Mouse (Mus musculus): ENCODE data around the gene Myrfl. TPM values are rescaled to one million over a fixed set of nuclear protein-coding genes. Genes with fewer than 3 reads are reported as not detected.

Myrfl gene
- polyA plus RNA-seq, 1 experiment, result not detected

GRCm38 (mm10) chr10:116928826-116929225 lies 32.1 kb upstream of the Myrfl start:
- TF ChIP-seq POLR2A (IDR thresholded peaks at IDR 0.05; ENCODE audit: borderline replicate concordance, low read depth, low read length), result no peak
- Histone ChIP-seq H3K27ac (ENCODE audit: insufficient read depth, low read depth, low read length) (no peak overlapping the region), H3K4me3 (ENCODE audit: insufficient read depth, low read length) (no peak overlapping the region), H3K4me1 (ENCODE audit: control insufficient read depth, insufficient read depth, low read length) (peaks cover 37% of the 10 kb centered on the region)

- Histone ChIP-seq H3K27ac (ENCODE audit: insufficient read depth, low read depth, low read length) (no peak overlapping the region), H3K4me1 (ENCODE audit: control insufficient read depth, insufficient read depth, low read length) (peaks cover 30% of the 10 kb centered on the region), H3K4me3 (ENCODE audit: insufficient read depth, low read length) (no peak overlapping the region)
- no peak for TF ChIP-seq POLR2A (IDR thresholded peaks at IDR 0.05; ENCODE audit: borderline replicate concordance, low read depth, low read length)
- TF ChIP-seq CTCF (IDR thresholded peaks at IDR 0.05; ENCODE audit: low read depth, low read length), result no peak
Measured at GRCm38 (mm10) chr10:116926428-116927113, 29.9 kb upstream of the Myrfl start.

GRCm38 (mm10) chr10:116923651-116924495 lies 27.2 kb upstream of the Myrfl start:
- TF ChIP-seq POLR2A (IDR thresholded peaks at IDR 0.05; ENCODE audit: borderline replicate concordance, low read depth, low read length), result no peak
- TF ChIP-seq CTCF (IDR thresholded peaks at IDR 0.05; ENCODE audit: low read depth, low read length), result no peak
- no peak overlapping the region for H3K27ac ChIP-seq (ENCODE audit: insufficient read depth, low read depth, low read length)
- peaks cover 16% of the 10 kb centered on the region for H3K4me1 ChIP-seq (ENCODE audit: control insufficient read depth, insufficient read depth, low read length)
- no peak overlapping the region for H3K4me3 ChIP-seq (ENCODE audit: insufficient read depth, low read length)

DNA sequence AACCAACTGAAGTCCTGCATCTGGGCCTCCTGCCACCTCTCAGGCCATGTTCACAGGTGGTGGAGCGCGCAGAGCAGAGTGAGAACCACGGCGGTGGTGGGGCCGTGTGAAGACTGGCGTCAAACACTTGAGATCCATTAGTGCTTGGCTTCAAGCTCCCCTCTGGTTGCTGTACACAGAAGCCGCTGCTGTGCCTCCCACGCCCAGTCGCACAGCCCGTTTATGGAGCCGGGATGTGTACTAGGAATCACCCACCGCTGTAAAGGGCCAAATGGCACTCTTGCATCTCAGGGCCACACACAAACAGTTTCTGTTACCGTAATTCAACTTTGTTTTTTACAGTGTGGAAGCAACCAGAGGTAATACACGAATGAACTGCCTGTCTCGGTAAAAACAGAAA lies 25.4 kb upstream of the Myrfl start:
- H3K4me3 ChIP-seq (ENCODE audit: insufficient read depth, low read length), result no peak overlapping the region
- TF ChIP-seq CTCF (IDR thresholded peaks at IDR 0.05; ENCODE audit: low read depth, low read length), result no peak
- no peak for TF ChIP-seq POLR2A (IDR thresholded peaks at IDR 0.05; ENCODE audit: borderline replicate concordance, low read depth, low read length)
- peaks cover 9% of the 10 kb centered on the region for H3K4me1 ChIP-seq (ENCODE audit: control insufficient read depth, insufficient read depth, low read length)
- H3K27ac ChIP-seq (ENCODE audit: insufficient read depth, low read depth, low read length), result no peak overlapping the region

DNA sequence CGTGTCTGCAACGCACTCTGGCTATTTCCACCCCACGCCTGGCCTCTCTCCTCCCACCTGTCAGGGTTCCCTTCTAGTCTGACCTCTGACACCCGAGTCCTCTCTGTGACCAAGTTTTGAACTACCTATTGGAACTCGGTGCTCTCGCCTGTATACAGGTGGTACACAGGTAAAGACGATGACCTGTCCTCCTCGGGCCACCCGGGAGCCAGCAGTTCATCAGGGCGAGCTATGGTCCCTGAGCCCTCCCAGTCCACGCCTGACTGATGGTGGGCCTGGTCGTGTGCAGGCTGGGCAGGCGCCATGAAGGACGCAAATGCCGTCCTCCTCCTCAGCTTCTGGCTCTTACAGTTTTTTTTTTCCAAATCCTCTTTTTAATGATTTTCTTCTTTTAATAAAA lies 24.7 kb upstream of the Myrfl start:
- H3K27ac ChIP-seq (ENCODE audit: insufficient read depth, low read depth, low read length), result no peak overlapping the region
- H3K4me1 ChIP-seq (ENCODE audit: control insufficient read depth, insufficient read depth, low read length), result peaks cover 5% of the 10 kb centered on the region
- TF ChIP-seq POLR2A (IDR thresholded peaks at IDR 0.05; ENCODE audit: borderline replicate concordance, low read depth, low read length), result no peak
- no peak for TF ChIP-seq CTCF (IDR thresholded peaks at IDR 0.05; ENCODE audit: low read depth, low read length)
- H3K4me3 ChIP-seq (ENCODE audit: insufficient read depth, low read length), result no peak overlapping the region

DNA sequence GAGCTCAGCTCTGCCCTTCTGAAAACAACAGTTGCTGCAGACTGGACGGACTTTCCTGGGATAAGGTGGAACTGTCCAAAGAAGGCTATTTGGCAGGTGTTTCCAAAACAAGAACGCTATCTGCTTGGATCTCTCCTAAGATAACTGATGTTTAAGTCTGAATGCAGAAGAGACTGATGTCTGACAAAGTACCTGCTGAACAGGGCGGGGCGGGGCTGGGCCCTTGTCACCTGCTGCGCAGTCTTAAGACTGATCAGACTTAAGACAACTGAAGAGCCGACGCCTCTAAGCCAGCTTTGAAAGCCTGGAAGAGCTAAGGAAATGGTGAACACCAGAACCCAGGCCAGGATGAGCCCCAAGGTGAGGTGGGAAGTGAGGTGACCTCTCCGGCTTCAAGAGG lies 23.9 kb upstream of the Myrfl start:
- Histone ChIP-seq H3K27ac (ENCODE audit: insufficient read depth, low read depth, low read length) (no peak overlapping the region), H3K4me3 (ENCODE audit: insufficient read depth, low read length) (no peak overlapping the region), H3K4me1 (ENCODE audit: control insufficient read depth, insufficient read depth, low read length) (0 out of 2 replicates have a peak, but pooled peaks cover 3% of the 10 kb centered on the region)
- TF ChIP-seq POLR2A (IDR thresholded peaks at IDR 0.05; ENCODE audit: borderline replicate concordance, low read depth, low read length) (no peak), CTCF (IDR thresholded peaks at IDR 0.05; ENCODE audit: low read depth, low read length) (no peak)

DNA sequence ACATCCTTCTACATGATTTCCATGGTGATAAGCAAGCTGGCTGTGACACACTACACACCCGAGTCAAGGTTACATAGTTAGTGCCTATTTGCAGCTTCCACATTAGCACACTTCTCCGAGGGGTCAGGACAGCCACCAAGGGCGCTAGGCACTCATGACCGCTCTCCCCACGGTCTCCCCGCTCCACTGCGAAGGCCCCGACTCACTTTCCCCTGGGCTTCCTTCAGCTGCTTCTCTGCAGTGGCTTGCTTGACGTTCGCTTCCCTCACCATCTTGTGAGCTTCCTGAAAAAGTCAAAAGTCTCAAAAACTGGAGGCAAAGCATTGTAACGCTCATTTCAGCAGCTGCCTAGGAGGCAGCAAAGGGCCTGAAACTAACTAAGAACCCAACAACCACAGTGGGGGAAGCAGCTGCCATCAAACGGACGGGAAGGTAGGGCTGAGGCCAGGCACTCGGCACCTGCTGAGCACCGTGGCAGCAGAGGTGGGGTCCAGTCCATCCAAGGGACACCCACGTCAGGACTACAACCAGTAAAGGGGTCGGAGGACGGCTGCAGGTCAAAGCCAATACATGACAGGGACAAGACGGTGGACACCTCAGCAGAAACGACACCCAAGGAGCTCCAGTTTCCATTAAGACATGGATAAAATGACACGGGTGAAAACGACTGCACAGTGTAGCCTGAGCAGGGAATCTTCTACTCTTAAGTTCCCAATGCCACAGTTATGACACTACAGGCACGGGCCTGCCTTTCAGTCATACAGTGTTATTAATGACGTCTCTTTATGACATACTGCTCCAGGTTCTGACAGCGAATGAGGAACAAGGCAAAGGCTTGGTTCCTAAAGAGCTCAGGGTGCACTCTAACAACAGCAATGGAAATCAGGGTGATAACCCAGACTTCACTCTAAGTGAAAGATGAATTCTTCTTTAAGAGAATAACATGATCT lies 22.9 kb upstream of the Myrfl start:
- TF ChIP-seq CTCF (IDR thresholded peaks at IDR 0.05; ENCODE audit: low read depth, low read length), result no peak
- TF ChIP-seq POLR2A (IDR thresholded peaks at IDR 0.05; ENCODE audit: borderline replicate concordance, low read depth, low read length), result no peak
- H3K27ac ChIP-seq (ENCODE audit: insufficient read depth, low read depth, low read length), result no peak overlapping the region
- 0 out of 2 replicates have a peak, but pooled peaks cover 3% of the 10 kb centered on the region for H3K4me1 ChIP-seq (ENCODE audit: control insufficient read depth, insufficient read depth, low read length)
- no peak overlapping the region for H3K4me3 ChIP-seq (ENCODE audit: insufficient read depth, low read length)

DNA sequence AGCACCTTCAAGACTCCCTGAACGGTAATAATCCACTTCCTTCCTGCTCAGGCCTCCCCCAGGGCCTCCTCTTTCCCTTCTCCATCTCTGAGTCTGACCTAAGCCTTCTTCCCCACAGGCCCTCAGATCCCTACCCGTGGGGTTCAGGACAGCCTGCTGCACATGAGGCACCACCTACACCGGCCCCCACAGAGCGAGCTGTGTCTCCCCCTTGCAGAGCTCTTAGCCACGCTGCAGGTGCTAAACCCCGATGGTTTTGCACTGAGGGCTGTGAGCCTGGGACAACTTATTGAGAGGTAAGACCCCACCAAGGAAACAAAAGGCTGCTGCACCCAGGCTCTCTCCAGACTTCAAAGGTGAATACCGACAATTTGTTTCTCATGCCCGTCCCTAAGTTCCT lies 19.9 kb upstream of the Myrfl start:
- no peak for TF ChIP-seq POLR2A (IDR thresholded peaks at IDR 0.05; ENCODE audit: borderline replicate concordance, low read depth, low read length)
- TF ChIP-seq CTCF (IDR thresholded peaks at IDR 0.05; ENCODE audit: low read depth, low read length), result no peak
- H3K27ac ChIP-seq (ENCODE audit: insufficient read depth, low read depth, low read length), result no peak overlapping the region
- no peaks in the 10 kb centered on the region for H3K4me1 ChIP-seq (ENCODE audit: control insufficient read depth, insufficient read depth, low read length)
- H3K4me3 ChIP-seq (ENCODE audit: insufficient read depth, low read length), result no peak overlapping the region

GRCm38 (mm10) chr10:116915286-116915685 lies 18.6 kb upstream of the Myrfl start:
- no peak overlapping the region for H3K27ac ChIP-seq (ENCODE audit: insufficient read depth, low read depth, low read length)
- H3K4me3 ChIP-seq (ENCODE audit: insufficient read depth, low read length), result no peak overlapping the region
- H3K4me1 ChIP-seq (ENCODE audit: control insufficient read depth, insufficient read depth, low read length), result no peaks in the 10 kb centered on the region
- TF ChIP-seq CTCF (IDR thresholded peaks at IDR 0.05; ENCODE audit: low read depth, low read length) (no peak), POLR2A (IDR thresholded peaks at IDR 0.05; ENCODE audit: borderline replicate concordance, low read depth, low read length) (no peak)

All from bone marrow macrophage, adult 2 months (primary cell).